Mouse (Mus musculus) kidney, postnatal 14 days (tissue): ENCODE results near the gene Atad5.
"Not testable (repeated sequence)": the region's sequence is repeated elsewhere in the genome, so short reads cannot be mapped to it uniquely, and the experiment has no call there.

ENCODE experiments used
- DNase-seq: peaks from one replicate; pipeline ENCODE4 v3.0.0; 2022; ENCODE audit warnings: mixed read lengths

The Atad5 gene

GRCm38 (mm10) chr11:80081786-80082319 is 7.3 kb upstream of the Atad5 start:
- no peak for DNase-seq

GRCm38 (mm10) chr11:80085356-80086055 is 3.7 kb upstream of the Atad5 start:
- DNase-seq = no peak

GRCm38 (mm10) chr11:80086844-80087243 is 2.4 kb upstream of the Atad5 start:
- peak; percentile 89 for DNase-seq

GRCm38 (mm10) chr11:80089817-80090214 is 616 bp downstream of the Atad5 start:
- no peak for DNase-seq

- no peak for DNase-seq
Observed at GRCm38 (mm10) chr11:80090555-80091164, 1.5 kb downstream of the Atad5 start.

- no peak for DNase-seq
Observed at GRCm38 (mm10) chr11:80098444-80099056, 9.3 kb downstream of the Atad5 start.

- no peak for DNase-seq
Observed at GRCm38 (mm10) chr11:80101298-80101697, 12.1 kb downstream of the Atad5 start.

GRCm38 (mm10) chr11:80104407-80104806 is 15.2 kb downstream of the Atad5 start:
- no peak for DNase-seq

GRCm38 (mm10) chr11:80116411-80116810 is 27.2 kb downstream of the Atad5 start:
- peak; percentile 66 for DNase-seq

GRCm38 (mm10) chr11:80132050-80132449 is 42.9 kb downstream of the Atad5 start:
- DNase-seq = no peak

GRCm38 (mm10) chr11:80134744-80135143 is 45.5 kb downstream of the Atad5 start:
- no peak for DNase-seq

GRCm38 (mm10) chr11:80135954-80136683 is 46.9 kb downstream of the Atad5 start:
- DNase-seq = no peak

- DNase-seq = no peak
Observed at GRCm38 (mm10) chr11:80136786-80137185, 47.6 kb downstream of the Atad5 start.

GRCm38 (mm10) chr11:80137773-80138172 is 48.6 kb downstream of the Atad5 start:
- no peak for DNase-seq

- peak; percentile 88 for DNase-seq
Observed at GRCm38 (mm10) chr11:80141825-80142521, 52.8 kb downstream of the Atad5 start, which contains the start of gene Tefm. TSS of gene Tefm (minus strand) at chr11:80142175.

GRCm38 (mm10) chr11:80142872-80143271 is 53.7 kb downstream of the Atad5 start:
- DNase-seq = no peak

- DNase-seq = peak; percentile 51
Observed at GRCm38 (mm10) chr11:80145787-80146275, 56.6 kb downstream of the Atad5 start.

GRCm38 (mm10) chr11:80147748-80148147 is 58.5 kb downstream of the Atad5 start:
- peak; percentile 38 for DNase-seq

- DNase-seq = peak; percentile 80
Observed at GRCm38 (mm10) chr11:80148313-80148712, 59.1 kb downstream of the Atad5 start.

- DNase-seq = not testable (repeated sequence)
Observed at GRCm38 (mm10) chr11:80148974-80149373, 59.8 kb downstream of the Atad5 start.

- DNase-seq = peak; percentile 59
Observed at GRCm38 (mm10) chr11:80149412-80150023, 60.3 kb downstream of the Atad5 start.

- DNase-seq = no peak
Observed at GRCm38 (mm10) chr11:80150566-80150965, 61.4 kb downstream of the Atad5 start.
